ENCODE assay signal across 11 mouse cellular contexts in the genomic region with DNA sequence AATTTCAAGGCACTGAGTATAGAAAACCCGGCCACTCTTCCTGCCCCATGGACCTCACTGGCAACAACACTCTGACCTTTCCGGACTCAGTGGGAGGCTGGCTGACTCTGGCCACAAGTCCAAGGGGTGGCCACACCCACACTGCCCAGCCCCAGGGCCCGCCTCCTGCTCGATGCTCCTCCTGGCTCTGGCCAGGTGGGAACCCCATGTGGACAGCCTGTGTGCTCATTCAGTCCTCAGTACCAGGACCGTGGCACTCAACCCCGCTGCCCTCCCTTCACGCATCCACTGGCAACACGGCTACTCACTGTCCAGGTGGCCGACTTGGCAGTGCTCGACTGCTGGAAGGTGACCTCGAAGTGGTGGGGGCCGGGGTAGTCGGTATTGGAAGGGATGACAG. TPM values are rescaled to one million over a fixed set of nuclear protein-coding genes. Genes with fewer than 3 reads are reported as not detected.
DNase-seq lines count a peak whose midpoint lies in the region; ATAC-seq and TF ChIP-seq lines count a peak whose summit lies in the region.
"Had no signal": no experiment of that assay in that cellular context is flagged by ENCODE, and none has a peak within 500 bp of the region (broad histone marks: within the 10 kb centered on the region; RNA-seq: fewer than 3 reads in every experiment).

No protein-coding gene starts in this region.

- TF ChIP-seq POLR2A in cerebellum, adult 2 months (IDR thresholded peaks at IDR 0.05; ENCODE audit: borderline replicate concordance, insufficient read depth, low read length) = no peak

- H3K4me2 ChIP-seq in forebrain, embryonic 12.5 days = peak overlapping the region; percentile 19; the same call in 1 of the 2 replicates
- no peak overlapping the region for H3K4me2 ChIP-seq in forebrain, postnatal 0 days (ENCODE audit: low read depth)

- H3K4me3 ChIP-seq in forebrain, embryonic 12.5 days (replicated peaks) = no peak overlapping the region
- no peak overlapping the region for H3K4me3 ChIP-seq in forebrain, postnatal 0 days (ENCODE audit: low read depth, low read length)
- peak overlapping the region; percentile 54 for H3K4me3 ChIP-seq in cerebellum, adult 2 months (replicated peaks; ENCODE audit: insufficient read depth, low read depth, low read length)
- H3K4me3 ChIP-seq: left cerebral cortex, adult 2 months had no signal

- H3K9me3 ChIP-seq in forebrain, embryonic 12.5 days = no peaks in the 10 kb centered on the region
- H3K9me3 ChIP-seq in forebrain, postnatal 0 days (ENCODE audit: low read length) = no peaks in the 10 kb centered on the region

- no peak overlapping the region for H3K27ac ChIP-seq in forebrain, embryonic 12.5 days
- no peak overlapping the region for H3K27ac ChIP-seq in forebrain, postnatal 0 days (ENCODE audit: low read depth, low read length)
- no peak overlapping the region for H3K27ac ChIP-seq in cerebellum, adult 2 months (ENCODE audit: insufficient read depth, low read length)
- H3K27ac ChIP-seq: left cerebral cortex, adult 2 months had no signal

- DNase-seq in forebrain, postnatal 0 days = no peak
- peak; percentile 56 to 71 for DNase-seq in cerebellum, adult 2 months
- peak; percentile 73 for DNase-seq in kidney, adult 18-20 months
- peak; percentile 61 for DNase-seq in liver
- DNase-seq in retina, embryonic 14.5 days (ENCODE audit: low spot score) = no peak
- no peak for DNase-seq in yolk sac, embryonic 10.5 days (ENCODE audit: low spot score)
- DNase-seq: heart, adult 11 months had no signal

- no peaks in the 10 kb centered on the region for H3K36me3 ChIP-seq in forebrain, embryonic 12.5 days (replicated peaks)
- H3K36me3 ChIP-seq in forebrain, postnatal 0 days (ENCODE audit: insufficient read depth) = no peaks in the 10 kb centered on the region

- WGBS in forebrain, embryonic 12.5 days = 8% methylated on average over 13 of the region's 13 CpGs
- 5% methylated on average over 13 of the region's 13 CpGs for WGBS in forebrain, postnatal 0 days
- WGBS in cerebellum, adult 2 months = 2% methylated on average over 13 of the region's 13 CpGs

- H3K4me1 ChIP-seq in forebrain, embryonic 12.5 days = no peaks in the 10 kb centered on the region
- H3K4me1 ChIP-seq in forebrain, postnatal 0 days (ENCODE audit: insufficient read depth) = no peaks in the 10 kb centered on the region
- peaks cover 14% of the 10 kb centered on the region for H3K4me1 ChIP-seq in cerebellum, adult 2 months (ENCODE audit: control insufficient read depth, insufficient read depth, low read length)

- no peak for TF ChIP-seq CTCF in forebrain, postnatal 0 days (IDR thresholded peaks at IDR 0.05; ENCODE audit: low read depth)
- TF ChIP-seq CTCF in cerebellum, adult 2 months (IDR thresholded peaks at IDR 0.05; ENCODE audit: borderline replicate concordance, insufficient read depth, low read depth, low read length) = no peak

- H3K27me3 ChIP-seq in forebrain, embryonic 12.5 days = peaks cover 69% of the 10 kb centered on the region
- H3K27me3 ChIP-seq in forebrain, postnatal 0 days (ENCODE audit: insufficient read depth, low read length) = peaks cover 35% of the 10 kb centered on the region
- no peaks in the 10 kb centered on the region for H3K27me3 ChIP-seq in cerebellum, adult 2 months (ENCODE audit: control insufficient read depth, insufficient read depth, low read length)

- no peak for ATAC-seq in forebrain, embryonic 12.5 days (ENCODE audit: low FRiP score)
- no peak for ATAC-seq in forebrain, postnatal 0 days
- ATAC-seq in granulocyte monocyte progenitor cell, adult 5-6 weeks (replicated peaks; ENCODE audit: poor library complexity, severe bottlenecking) = no peak

- no peak overlapping the region for H3K9ac ChIP-seq in forebrain, embryonic 12.5 days
- no peak overlapping the region for H3K9ac ChIP-seq in forebrain, postnatal 0 days

RNA-seq across cellular contexts. Expression of gene Ccdc27, which starts 38.5 kb away (rescaled TPM):
- polyA plus RNA-seq in forebrain, embryonic 12.5 days (2016; fragmentation: Nextera tagmentation; extraction: Ambion mirVana) = not detected in 2 replicates
- total RNA-seq in forebrain, postnatal 0 days (2014; rRNA removed) = not detected in 2 replicates
- polyA plus RNA-seq in forebrain, postnatal 0 days (2015; fragmentation: Nextera tagmentation; extraction: Ambion mirVana) = not detected in 2 replicates
- polyA plus RNA-seq in cerebellum, adult 2 months (2012; rRNA removed) = not detected in 2 replicates
- total RNA-seq in granulocyte monocyte progenitor cell, adult 5-6 weeks (2014; fragmentation: Nextera tagmentation) = not detected in 2 replicates
- total RNA-seq in granulocyte monocyte progenitor cell, adult 5-6 weeks (2017) = not detected in 2 replicates
- total RNA-seq: left cerebral cortex, adult 2 months had no signal
- polyA plus RNA-seq: cortical plate, adult 2 months had no signal

RNA-seq across cellular contexts. Expression of gene Smim1, which starts 55.0 kb away (rescaled TPM):
- 3.0 and 3.8 TPM in 2 replicates for polyA plus RNA-seq in forebrain, embryonic 12.5 days (2016; fragmentation: Nextera tagmentation; extraction: Ambion mirVana)
- 8.5 and 10.2 TPM in 2 replicates for total RNA-seq in forebrain, postnatal 0 days (2014; rRNA removed)
- polyA plus RNA-seq in forebrain, postnatal 0 days (2015; fragmentation: Nextera tagmentation; extraction: Ambion mirVana) = 7.2 TPM in 2 replicates
- polyA plus RNA-seq in cerebellum, adult 2 months (2012; rRNA removed) = 35.5 and 39.6 TPM in 2 replicates
- not detected in 2 replicates for total RNA-seq in granulocyte monocyte progenitor cell, adult 5-6 weeks (2014; fragmentation: Nextera tagmentation)
- total RNA-seq in granulocyte monocyte progenitor cell, adult 5-6 weeks (2017) = 0.05 and 0.60 TPM in 2 replicates

RNA-seq across cellular contexts. Expression of gene Trp73, which starts 59.0 kb away (rescaled TPM):
- 9.0 and 9.1 TPM in 2 replicates for polyA plus RNA-seq in forebrain, embryonic 12.5 days (2016; fragmentation: Nextera tagmentation; extraction: Ambion mirVana)
- total RNA-seq in forebrain, postnatal 0 days (2014; rRNA removed) = 2.2 and 3.9 TPM in 2 replicates
- polyA plus RNA-seq in forebrain, postnatal 0 days (2015; fragmentation: Nextera tagmentation; extraction: Ambion mirVana) = 3.5 and 4.1 TPM in 2 replicates
- 1.7 and 2.6 TPM in 2 replicates for polyA plus RNA-seq in cerebellum, adult 2 months (2012; rRNA removed)
- total RNA-seq in granulocyte monocyte progenitor cell, adult 5-6 weeks (2014; fragmentation: Nextera tagmentation) = not detected in 2 replicates
- total RNA-seq in granulocyte monocyte progenitor cell, adult 5-6 weeks (2017) = not detected in 2 replicates

Comparison
In these comparisons a context has a peak if more than half of its experiments do, and no peak if none do; other contexts are left out.
1. DNase-seq: peak in cerebellum, adult 2 months (2 of 2), kidney, adult 18-20 months (single experiment) and liver (single experiment); none in forebrain, postnatal 0 days (single experiment), retina, embryonic 14.5 days (single experiment) and yolk sac, embryonic 10.5 days (single experiment).